Mouse (Mus musculus) C2C12 (cell line): Measurements from ENCODE around the gene Tesc. TPM values are rescaled to one million over a fixed set of nuclear protein-coding genes. Genes with fewer than 3 reads are reported as not detected.

ENCODE experiments used
- H3K27me3 ChIP-seq: one replicate; pipeline ENCODE4 v1.6.1; 2011; ENCODE audit not compliant: control insufficient read depth, insufficient read depth, insufficient read length
- H3K36me3 ChIP-seq: one replicate; pipeline ENCODE4 v1.6.1; 2011; ENCODE audit not compliant: control insufficient read depth, insufficient read depth
- H3K4me3 ChIP-seq: one replicate; pipeline ENCODE4 v1.5.1; 2011; ENCODE audit warnings: mild to moderate bottlenecking, control low read depth; ENCODE audit not compliant: poor library complexity, insufficient read depth, severe bottlenecking
- H3K79me2 ChIP-seq: one replicate; pipeline ENCODE4 v1.6.1; 2011; ENCODE audit not compliant: control insufficient read depth, insufficient read depth
- H3K79me3 ChIP-seq: one replicate; pipeline ENCODE4 v1.6.1; 2011; ENCODE audit warnings: low read depth, control low read depth
- H3ac ChIP-seq: one replicate; pipeline ENCODE3; 2011; ENCODE audit warnings: low read depth; ENCODE audit not compliant: control insufficient read depth, insufficient read length
- CEBPB ChIP-seq: IDR thresholded peaks from one replicate; pipeline ENCODE4 v1.6.1; 2011; ENCODE audit warnings: low read depth, mild to moderate bottlenecking, control low read depth, moderate library complexity
- CTCF ChIP-seq: IDR thresholded peaks from one replicate; pipeline ENCODE4 v1.5.1; 2011; ENCODE audit not compliant: control insufficient read depth, insufficient read depth, insufficient read length
- FOSL1 ChIP-seq: IDR thresholded peaks from one replicate; pipeline ENCODE4 v1.8.0; 2011; ENCODE audit warnings: mild to moderate bottlenecking, low read length; ENCODE audit not compliant: poor library complexity, insufficient read depth, severe bottlenecking
- MAX ChIP-seq: IDR thresholded peaks from one replicate; pipeline ENCODE4 v1.6.1; 2011; ENCODE audit warnings: mild to moderate bottlenecking, control low read depth
- MYOD1 ChIP-seq: IDR thresholded peaks from one replicate; pipeline ENCODE4 v1.6.1; 2011; ENCODE audit warnings: low read depth; ENCODE audit not compliant: control insufficient read depth, insufficient read length
- MYOG ChIP-seq: IDR thresholded peaks from one replicate; pipeline ENCODE4 v1.6.1; 2011; ENCODE audit not compliant: control insufficient read depth, insufficient read length; ENCODE audit errors: extremely low read depth
- USF1 ChIP-seq: IDR thresholded peaks from one replicate; pipeline ENCODE4 v1.6.1; 2011; ENCODE audit warnings: low read depth, mild to moderate bottlenecking, control low read depth, moderate library complexity
- polyA plus RNA-seq: library from polyadenylated mRNA; unstranded; fragments of >200 nt; fragmentation: generic; extraction: Trizol; gene quantifications from one replicate; pipeline ENCODE4 v1.2.1, GENCODE M21; 2012; ENCODE audit warnings: missing spikeins

The Tesc gene
- polyA plus RNA-seq, 1 experiment = 0.06 TPM

DNA sequence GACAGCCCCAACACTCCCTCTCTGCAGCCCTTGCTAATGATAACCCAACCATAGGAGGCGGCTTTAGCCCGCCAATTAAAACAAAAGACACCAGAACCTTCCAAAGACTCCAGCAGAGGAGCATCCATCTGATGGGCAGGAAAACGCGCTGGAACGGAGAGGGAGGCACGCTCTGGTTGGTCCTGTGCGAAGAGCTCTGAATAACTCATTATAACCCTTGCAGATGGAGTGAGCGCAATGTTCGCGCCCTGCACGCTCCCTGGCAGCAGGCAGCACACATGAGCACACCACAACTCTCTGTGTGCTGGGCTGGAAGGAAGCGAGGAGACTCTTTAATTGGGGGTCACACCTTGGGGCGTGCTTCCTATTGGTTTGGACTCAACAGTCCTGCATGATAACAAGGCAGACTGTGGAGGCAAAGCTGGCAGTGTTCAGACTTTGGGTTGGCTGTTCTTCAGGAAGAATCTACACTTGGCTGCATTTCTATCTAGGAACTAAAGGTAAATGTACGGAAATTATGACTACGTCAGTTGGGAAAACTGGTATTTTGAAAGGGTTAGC, 45.8 kb downstream of the Tesc start:
- H3K27me3 ChIP-seq = no peaks in the 10 kb centered on the region
- H3K79me3 ChIP-seq = no peaks in the 10 kb centered on the region
- H3K36me3 ChIP-seq = peaks cover 36% of the 10 kb centered on the region
- no peaks in the 10 kb centered on the region for H3K79me2 ChIP-seq
- H3K4me3 ChIP-seq = no peak overlapping the region
- TF ChIP-seq CTCF = no peak
- no peak for TF ChIP-seq CEBPB
- no peak for TF ChIP-seq MAX
- TF ChIP-seq FOSL1 = no peak
- no peak for TF ChIP-seq MYOD1
- no peak for TF ChIP-seq MYOG
- TF ChIP-seq USF1 = no peak
- H3ac ChIP-seq = no peak overlapping the region

DNA sequence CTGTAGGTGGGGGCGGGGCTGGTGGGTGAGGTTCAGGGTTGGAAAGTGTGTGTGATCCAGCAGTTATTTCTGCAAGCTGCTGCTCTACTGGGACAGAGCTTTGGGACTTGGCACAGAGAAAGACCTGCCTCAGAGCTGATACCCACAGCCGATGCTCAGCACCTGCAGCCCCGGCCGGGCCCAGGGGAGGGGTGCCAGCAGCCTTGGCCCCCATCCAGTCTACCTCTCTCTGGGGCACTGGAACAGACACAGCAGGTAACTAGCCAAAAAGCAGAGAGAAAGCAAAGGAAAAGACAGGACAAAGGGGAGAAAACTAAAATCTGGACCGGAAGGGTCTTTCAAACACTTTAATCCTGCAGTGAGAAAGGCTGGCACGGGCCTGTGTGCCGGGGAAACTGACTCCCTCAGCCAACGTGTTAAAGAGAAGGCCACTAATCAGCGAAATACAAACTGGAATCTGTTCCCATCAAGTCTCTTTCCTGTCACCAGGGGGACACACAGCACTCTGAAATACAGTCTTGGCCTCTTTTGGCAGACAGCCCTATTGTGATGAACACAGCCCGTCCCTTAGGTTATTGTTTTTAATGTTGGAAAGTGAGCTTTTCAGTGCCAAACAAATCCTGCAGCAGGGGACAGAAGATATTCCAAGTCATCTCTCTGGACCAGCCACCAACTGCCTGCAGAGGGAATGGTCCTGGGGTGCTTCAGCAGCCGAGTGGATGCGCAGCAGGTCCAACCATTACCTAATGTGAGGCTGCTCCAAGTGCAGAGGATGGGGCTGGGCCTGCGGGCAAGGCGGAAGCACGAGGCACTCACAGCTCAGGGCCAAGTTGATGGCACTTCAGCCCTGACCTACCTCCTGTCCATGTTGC, 49.4 kb downstream of the Tesc start:
- Histone ChIP-seq H3ac (no peak overlapping the region), H3K36me3 (peaks cover 45% of the 10 kb centered on the region), H3K79me2 (no peaks in the 10 kb centered on the region), H3K79me3 (no peaks in the 10 kb centered on the region), H3K4me3 (no peak overlapping the region), H3K27me3 (no peaks in the 10 kb centered on the region)
- TF ChIP-seq CEBPB (no peak), FOSL1 (no peak), MAX (no peak), CTCF (no peak), MYOG (no peak), MYOD1 (no peak), USF1 (no peak)

DNA sequence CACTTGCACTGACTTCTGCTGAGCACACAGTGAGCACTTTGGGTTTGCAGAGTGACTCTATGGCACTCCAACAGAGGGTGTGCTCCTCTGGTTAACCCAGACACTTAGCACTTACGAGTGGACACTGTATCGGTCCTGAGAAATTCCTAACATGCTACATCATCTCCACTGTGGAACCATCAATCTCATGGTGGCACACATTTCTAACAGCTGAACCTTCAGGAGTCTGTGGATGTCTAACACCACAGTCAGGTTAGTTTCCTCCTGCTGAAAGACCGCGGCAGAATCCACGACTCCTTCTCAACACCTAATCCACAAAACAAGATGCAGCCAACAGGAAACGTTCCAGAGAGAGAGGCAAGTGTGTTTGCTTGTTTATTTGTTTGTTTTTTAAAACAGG, 51.0 kb downstream of the Tesc start:
- TF ChIP-seq CTCF (no peak), USF1 (no peak), MAX (peak; percentile 15), MYOD1 (peak; percentile 62), MYOG (no peak)
- Histone ChIP-seq H3K79me3 (no peaks in the 10 kb centered on the region), H3K36me3 (peaks cover 45% of the 10 kb centered on the region), H3ac (no peak overlapping the region), H3K79me2 (no peaks in the 10 kb centered on the region), H3K4me3 (no peak overlapping the region), H3K27me3 (no peaks in the 10 kb centered on the region)

DNA sequence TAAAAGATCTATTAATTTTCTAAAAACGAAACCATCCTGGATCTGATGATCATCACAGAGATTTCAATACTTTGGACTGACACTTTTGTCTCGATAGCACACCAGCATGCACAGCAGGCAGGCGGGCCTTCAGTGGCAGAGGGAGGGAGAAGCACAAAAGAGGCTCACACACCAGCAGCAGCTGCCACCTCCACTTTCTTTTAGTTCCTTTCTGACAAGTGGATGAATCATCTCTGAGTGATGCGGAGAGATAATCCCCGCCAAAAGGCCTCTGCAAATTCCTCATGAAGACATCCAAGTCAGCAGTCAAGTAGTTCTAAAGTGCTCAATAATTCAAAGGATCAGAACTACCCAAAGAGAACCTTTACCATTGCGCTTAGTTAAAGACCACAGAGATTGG, 51.8 kb downstream of the Tesc start:
- H3K27me3 ChIP-seq = no peaks in the 10 kb centered on the region
- TF ChIP-seq MYOD1 (peak; percentile 83), MAX (no peak), FOSL1 (peak; percentile 35)
- H3ac ChIP-seq = no peak overlapping the region
- no peak overlapping the region for H3K4me3 ChIP-seq
- no peaks in the 10 kb centered on the region for H3K79me3 ChIP-seq
- no peaks in the 10 kb centered on the region for H3K79me2 ChIP-seq
- peaks cover 45% of the 10 kb centered on the region for H3K36me3 ChIP-seq

DNA sequence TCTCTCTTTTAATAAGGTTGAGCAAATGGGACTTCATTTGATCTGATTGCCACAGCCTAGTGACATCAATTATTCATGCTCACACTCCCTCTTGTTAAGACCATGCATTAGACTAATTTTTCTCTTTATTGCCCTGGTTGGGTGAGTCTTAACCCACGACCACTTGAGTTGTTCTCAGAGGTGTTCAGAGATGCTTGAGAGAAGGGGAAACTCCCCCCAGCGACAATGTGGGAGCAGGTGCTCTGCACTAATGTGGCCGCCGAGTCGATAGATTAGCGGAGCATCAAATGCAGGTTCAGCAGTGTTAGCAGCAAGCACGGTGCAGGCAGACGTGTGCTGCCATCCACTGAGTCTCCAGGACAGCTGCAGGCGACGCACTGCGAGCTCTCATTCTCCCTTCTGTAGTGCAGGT, 52.3 kb downstream of the Tesc start:
- no peaks in the 10 kb centered on the region for H3K79me3 ChIP-seq
- no peak overlapping the region for H3K4me3 ChIP-seq
- H3K36me3 ChIP-seq = peaks cover 42% of the 10 kb centered on the region
- H3K27me3 ChIP-seq = no peaks in the 10 kb centered on the region
- H3ac ChIP-seq = no peak overlapping the region
- H3K79me2 ChIP-seq = no peaks in the 10 kb centered on the region
- TF ChIP-seq MYOD1 (peak; percentile 44), CEBPB (no peak), MAX (no peak), FOSL1 (no peak)

DNA sequence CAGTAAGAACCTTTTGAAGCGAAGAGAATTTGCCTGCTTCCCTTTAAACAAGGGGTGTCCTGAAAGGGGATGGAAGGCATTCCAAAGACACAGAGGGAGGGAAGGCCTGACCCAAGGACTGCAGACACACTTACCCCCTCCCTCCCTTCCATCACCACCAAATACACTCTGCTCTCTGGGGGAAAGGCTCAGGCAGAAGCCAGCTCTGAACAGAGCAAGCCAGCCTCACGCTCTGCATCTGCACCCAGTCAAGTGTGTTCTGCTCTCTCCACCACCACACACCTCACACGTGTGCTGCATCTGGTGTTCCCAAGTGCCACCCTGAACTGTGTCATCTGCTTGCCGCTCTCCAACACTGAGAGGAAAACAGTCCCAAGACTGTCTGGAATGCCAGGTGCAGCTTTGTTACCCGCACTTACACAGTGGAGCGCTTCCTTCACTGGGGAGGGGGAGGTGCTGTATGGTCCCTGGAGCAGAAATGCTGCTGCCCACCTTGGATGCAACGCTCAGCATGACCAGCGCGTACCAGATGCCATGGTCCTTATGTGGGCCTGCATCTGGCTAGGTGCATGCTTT, 53.9 kb downstream of the Tesc start:
- no peak overlapping the region for H3K4me3 ChIP-seq
- peaks cover 4% of the 10 kb centered on the region for H3K79me2 ChIP-seq
- H3K79me3 ChIP-seq = no peaks in the 10 kb centered on the region
- H3K27me3 ChIP-seq = no peaks in the 10 kb centered on the region
- TF ChIP-seq CEBPB (no peak), FOSL1 (no peak), MYOD1 (no peak), MYOG (no peak), CTCF (no peak), USF1 (no peak), MAX (no peak)
- peaks cover 26% of the 10 kb centered on the region for H3K36me3 ChIP-seq
- H3ac ChIP-seq = no peak overlapping the region
